Mouse (Mus musculus) brain, embryonic 14.5 days (tissue): Measurements from ENCODE around the gene Trim25.

Experiments
- CTCF ChIP-seq: fragments of 200-500 bp; IDR thresholded peaks from 2 replicates; pipeline ENCODE4 v1.5.1; 2012; ENCODE audit warnings: inconsistent platforms, mild to moderate bottlenecking, moderate library complexity, borderline replicate concordance; ENCODE audit not compliant: insufficient read depth, insufficient read length; ENCODE audit errors: extremely low read depth
- POLR2A ChIP-seq: fragments of 200-500 bp; IDR thresholded peaks from 2 replicates; pipeline ENCODE4 v1.6.1; 2012; ENCODE audit warnings: mild to moderate bottlenecking, inconsistent platforms, borderline replicate concordance; ENCODE audit not compliant: poor library complexity, insufficient read depth, insufficient read length, severe bottlenecking; ENCODE audit errors: extremely low read depth

DNA sequence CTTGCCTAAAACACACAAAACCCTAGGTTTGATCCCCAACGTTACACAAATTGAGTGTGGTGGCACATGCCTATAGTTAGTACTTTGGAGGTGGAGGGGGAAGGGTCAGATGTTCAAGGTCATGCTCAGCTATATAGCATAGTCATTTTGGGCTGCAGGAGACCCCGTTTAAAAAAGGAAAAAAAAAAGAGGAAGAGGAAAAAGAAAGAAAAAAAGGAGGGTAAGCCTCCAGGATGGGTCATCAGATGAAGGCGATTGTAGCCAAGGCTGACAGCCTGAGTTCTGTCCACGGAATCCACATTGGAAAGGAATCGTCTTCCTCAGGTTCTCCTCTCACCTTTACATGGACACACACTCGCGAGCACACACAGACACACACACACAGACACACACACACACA, 4.7 kb upstream of the Trim25 start:
- no peak for TF ChIP-seq CTCF
- no peak for TF ChIP-seq POLR2A
